Mouse (Mus musculus): ENCODE results near the gene Mpzl2.

DNA sequence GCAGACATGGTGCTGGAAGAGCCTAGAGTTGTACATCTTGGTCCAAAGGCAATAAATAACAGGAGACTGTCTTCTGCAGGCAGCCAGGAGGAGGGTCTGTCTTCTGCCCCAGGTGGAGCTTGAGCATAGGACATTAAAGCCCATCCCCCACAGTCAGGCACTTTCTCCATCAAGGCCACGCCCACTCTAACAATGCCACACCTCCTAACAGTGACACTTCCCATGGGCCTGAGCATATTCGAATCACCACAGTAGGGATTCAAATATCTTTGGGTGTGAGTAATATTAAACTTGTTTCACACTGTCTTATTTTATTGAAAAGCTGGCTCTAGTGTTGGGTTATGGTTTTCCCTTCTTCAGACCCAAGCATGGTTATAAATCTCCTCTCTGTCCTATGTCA lies 47.8 kb upstream of the Mpzl2 start:
- no peak for TF ChIP-seq POLR2A (IDR thresholded peaks at IDR 0.05; ENCODE audit: control insufficient read depth, low read depth, low read length)
- TF ChIP-seq CTCF (IDR thresholded peaks at IDR 0.05; ENCODE audit: control insufficient read depth, insufficient read depth, insufficient replicate concordance, low read depth, low read length) = no peak
